Mouse (Mus musculus): Measurements from ENCODE around the gene Afmid. TPM values are rescaled to one million over a fixed set of nuclear protein-coding genes. Genes with fewer than 3 reads are reported as not detected.

The Afmid gene
- total and polyA plus RNA-seq, 3 experiments = 5.0 to 7.5 (median 7.3) TPM

DNA sequence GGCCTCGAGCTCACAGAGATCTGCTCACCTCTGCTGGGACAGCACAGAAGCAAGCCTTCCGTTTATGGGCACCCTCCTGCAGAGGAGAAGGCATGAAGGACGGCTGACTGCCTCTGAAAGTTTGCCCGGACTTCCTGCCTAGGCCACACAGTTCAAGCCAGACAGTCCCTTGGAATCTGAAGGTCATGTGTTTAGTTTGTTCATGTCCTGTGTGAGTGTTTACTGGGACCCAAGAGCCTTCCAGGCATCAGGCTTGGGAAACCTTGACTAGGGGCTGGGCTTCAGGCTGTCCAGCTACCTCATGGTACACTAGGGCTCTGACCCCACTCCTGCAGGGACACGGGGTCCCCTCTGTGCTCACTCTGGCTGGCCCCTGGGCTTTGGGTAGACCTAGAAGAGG lies 60.3 kb downstream of the Afmid start:
- no peak for TF ChIP-seq MAX (IDR thresholded peaks at IDR 0.05; ENCODE audit: low read length)
- TF ChIP-seq TCF12 (IDR thresholded peaks at IDR 0.05; ENCODE audit: low read depth, low read length) = no peak
- Histone ChIP-seq H3K9ac (ENCODE audit: insufficient read depth, low read depth) (no peak overlapping the region), H3K4me3 (replicated peaks in 1 of 3; ENCODE audit: low read depth in 2 of 3, low read length in 2 of 3, poor library complexity in 1 of 3) (no peak overlapping the region), H3K36me3 (replicated peaks in 1 of 2; ENCODE audit: control insufficient read depth in 1 of 2, insufficient read depth in 1 of 2, low read length in 1 of 2) (no peaks in the 10 kb centered on the region), H3K79me2 (replicated peaks; ENCODE audit: control insufficient read depth, extremely low read depth, insufficient read depth, poor library complexity, severe bottlenecking) (no peaks in the 10 kb centered on the region), H3K27ac (ENCODE audit: insufficient read depth, low read depth) (no peak overlapping the region), H3K4me1 (ENCODE audit: control insufficient read depth in 1 of 2, insufficient read depth in 2 of 2) (peaks cover 10 to 25% of the 10 kb centered on the region in 2 experiments), H3K9me3 (replicated peaks; ENCODE audit: low read length) (peaks cover 7% of the 10 kb centered on the region), H3K27me3 (replicated peaks) (peaks cover 92% of the 10 kb centered on the region), H3K4me2 (ENCODE audit: insufficient read depth, low read depth, poor library complexity, severe bottlenecking) (no peak overlapping the region)
- in situ Hi-C loops (cut with MboI; ENCODE audit: low pct_ligation_motif_present, low pct_unique_long_range_greater_than_20kb, low sequenced_read_pairs) (no loop called here), dilution Hi-C loops (cut with MboI; ENCODE audit: extremely low pct_ligation_motif_present, extremely low pct_unique_long_range_greater_than_20kb, low sequenced_read_pairs) (no loop called here)
- no peak for DNase-seq (ENCODE audit: extremely low read depth)

DNA sequence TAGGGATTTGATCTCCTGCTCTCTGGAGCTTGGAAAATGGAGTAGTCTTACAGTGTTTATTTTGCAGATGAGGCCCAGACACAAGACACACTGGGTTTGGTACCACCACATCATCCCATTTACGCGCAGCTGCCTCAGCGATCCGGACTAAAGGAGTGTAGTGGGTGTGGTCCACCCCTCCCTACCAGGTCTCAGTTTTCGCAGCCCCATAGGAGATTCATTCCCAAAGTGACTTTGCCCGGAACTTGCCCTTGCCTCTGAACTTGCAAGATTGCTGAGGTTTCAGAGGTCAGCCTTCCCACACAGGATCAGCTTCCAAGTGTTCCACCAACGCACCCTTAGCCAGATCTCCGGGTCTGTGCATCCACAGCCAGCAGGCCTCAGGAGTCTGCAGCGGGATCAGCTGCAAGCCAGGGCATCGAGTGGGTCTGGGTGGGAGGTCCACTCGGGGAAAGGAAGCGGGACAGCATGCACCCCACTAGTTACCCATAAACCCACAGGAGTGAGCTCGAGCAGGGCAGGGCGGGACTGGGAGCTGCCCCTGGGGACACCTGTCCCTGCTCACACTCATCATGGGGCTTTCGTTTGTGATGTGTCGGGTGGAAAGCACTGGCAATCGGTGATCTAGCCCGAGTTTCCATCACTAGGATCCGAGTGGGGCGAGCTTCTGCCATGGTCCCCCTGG lies 62.6 kb downstream of the Afmid start:
- in situ Hi-C loops (cut with MboI; ENCODE audit: low pct_ligation_motif_present, low pct_unique_long_range_greater_than_20kb, low sequenced_read_pairs) = no loop called here
- Histone ChIP-seq H3K4me2 (ENCODE audit: insufficient read depth, low read depth, poor library complexity, severe bottlenecking) (no peak overlapping the region), H3K27ac (ENCODE audit: insufficient read depth, low read depth) (no peak overlapping the region), H3K36me3 (replicated peaks in 1 of 2; ENCODE audit: control insufficient read depth in 1 of 2, insufficient read depth in 1 of 2, low read length in 1 of 2) (no peaks in the 10 kb centered on the region), H3K27me3 (replicated peaks) (peaks cover 91% of the 10 kb centered on the region), H3K79me2 (replicated peaks; ENCODE audit: control insufficient read depth, extremely low read depth, insufficient read depth, poor library complexity, severe bottlenecking) (no peaks in the 10 kb centered on the region), H3K4me3 (replicated peaks in 1 of 3; ENCODE audit: low read depth in 2 of 3, low read length in 2 of 3, poor library complexity in 1 of 3) (no peak overlapping the region), H3K4me1 (ENCODE audit: control insufficient read depth in 1 of 2, insufficient read depth in 2 of 2) (peaks cover 8 to 15% of the 10 kb centered on the region in 2 experiments), H3K9me3 (replicated peaks; ENCODE audit: low read length) (peaks cover 7% of the 10 kb centered on the region), H3K9ac (ENCODE audit: insufficient read depth, low read depth) (no peak overlapping the region)
- TF ChIP-seq TCF12 (IDR thresholded peaks at IDR 0.05; ENCODE audit: low read depth, low read length) (no peak), EP300 (IDR thresholded peaks at IDR 0.05; ENCODE audit: low read length) (no peak), E2F4 (IDR thresholded peaks at IDR 0.05; ENCODE audit: insufficient replicate concordance, low read depth, low read length) (no peak)
- dilution Hi-C loops (cut with MboI; ENCODE audit: extremely low pct_ligation_motif_present, extremely low pct_unique_long_range_greater_than_20kb, low sequenced_read_pairs) = no loop called here
- DNase-seq (ENCODE audit: extremely low read depth) = no peak

DNA sequence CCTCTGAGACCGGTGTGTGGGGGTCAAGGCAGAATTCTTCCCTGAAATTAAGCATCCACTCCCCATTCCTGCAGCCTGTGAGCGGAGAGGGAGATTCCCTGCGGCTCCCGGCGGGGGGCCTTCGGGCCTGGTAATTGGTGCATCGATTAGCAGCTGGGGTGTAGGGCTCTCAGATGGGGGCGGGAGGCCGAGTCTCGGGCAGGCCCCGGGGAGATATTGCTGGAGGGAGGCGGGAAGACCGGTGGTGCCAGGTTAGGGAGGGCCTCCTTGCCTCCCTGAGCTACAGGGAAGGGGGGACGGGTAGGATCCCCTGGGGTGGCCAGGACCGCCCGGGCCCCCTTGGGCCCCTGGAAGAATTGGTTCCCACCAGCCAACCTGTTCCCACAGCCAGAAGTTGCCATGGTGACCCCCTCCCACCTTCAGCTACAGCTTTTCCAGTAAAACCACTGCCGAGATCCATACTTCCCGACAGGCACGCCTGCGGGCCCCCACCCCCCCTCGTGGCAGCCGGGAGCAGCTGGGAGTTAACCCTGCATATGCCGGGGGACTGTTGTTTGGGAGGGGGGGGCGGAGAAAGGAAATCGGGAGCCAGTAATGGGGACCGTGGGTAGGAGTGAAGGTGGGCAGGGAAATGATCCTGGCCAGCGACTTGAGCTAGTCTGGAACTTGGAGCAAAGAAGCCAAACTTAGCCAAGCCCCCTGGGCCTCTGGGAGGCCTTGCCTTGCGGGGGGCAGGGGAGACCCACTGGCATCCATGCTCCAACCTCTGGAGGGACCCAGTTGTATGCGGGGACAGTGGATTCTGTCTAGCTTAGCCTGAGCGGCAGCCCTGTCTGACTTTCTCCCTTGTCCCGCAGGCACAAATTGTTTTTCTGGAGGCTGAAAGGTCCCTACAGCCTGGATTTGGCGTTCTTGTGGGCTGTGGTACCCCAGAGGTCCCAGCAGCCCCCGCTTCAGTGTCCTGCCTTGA lies 63.4 kb downstream of the Afmid start:
- Histone ChIP-seq H3K27me3 (replicated peaks) (peaks cover 91% of the 10 kb centered on the region), H3K27ac (ENCODE audit: insufficient read depth, low read depth) (no peak overlapping the region), H3K4me1 (ENCODE audit: control insufficient read depth in 1 of 2, insufficient read depth in 2 of 2) (peaks cover 5 to 11% of the 10 kb centered on the region in 2 experiments; a peak in 3 of 4 replicates), H3K36me3 (replicated peaks in 1 of 2; ENCODE audit: control insufficient read depth in 1 of 2, insufficient read depth in 1 of 2, low read length in 1 of 2) (no peaks in the 10 kb centered on the region), H3K9me3 (replicated peaks; ENCODE audit: low read length) (peaks cover 7% of the 10 kb centered on the region), H3K4me3 (replicated peaks in 1 of 3; ENCODE audit: low read depth in 2 of 3, low read length in 2 of 3, poor library complexity in 1 of 3) (no peak overlapping the region), H3K9ac (ENCODE audit: insufficient read depth, low read depth) (no peak overlapping the region), H3K4me2 (ENCODE audit: insufficient read depth, low read depth, poor library complexity, severe bottlenecking) (no peak overlapping the region), H3K79me2 (replicated peaks; ENCODE audit: control insufficient read depth, extremely low read depth, insufficient read depth, poor library complexity, severe bottlenecking) (no peaks in the 10 kb centered on the region)
- in situ Hi-C loops (cut with MboI; ENCODE audit: low pct_ligation_motif_present, low pct_unique_long_range_greater_than_20kb, low sequenced_read_pairs) = no loop called here
- DNase-seq (ENCODE audit: extremely low read depth) = no peak
- TF ChIP-seq CHD1 (IDR thresholded peaks at IDR 0.05; ENCODE audit: low read depth, low read length) (no peak), POLR2AphosphoS2 (IDR thresholded peaks at IDR 0.05; ENCODE audit: low read depth, low read length) (no peak), E2F4 (IDR thresholded peaks at IDR 0.05; ENCODE audit: insufficient replicate concordance, low read depth, low read length) (no peak), HCFC1 (IDR thresholded peaks at IDR 0.05; ENCODE audit: low read depth, low read length) (no peak), BHLHE40 (IDR thresholded peaks at IDR 0.05; ENCODE audit: low read depth, low read length) (no peak), CTCF (conservative IDR thresholded peaks at IDR 0.05 in 1 of 2, IDR thresholded peaks at IDR 0.05 in 1 of 2; ENCODE audit: low read depth in 2 of 2, low read length in 2 of 2) (no peak), ZNF384 (IDR thresholded peaks at IDR 0.05; ENCODE audit: low read depth, low read length) (no peak), RAD21 (IDR thresholded peaks at IDR 0.05; ENCODE audit: low read depth, low read length) (no peak), MYC (IDR thresholded peaks at IDR 0.05; ENCODE audit: low read depth, low read length) (no peak), MAX (IDR thresholded peaks at IDR 0.05; ENCODE audit: low read length) (no peak)
- dilution Hi-C loops (cut with MboI; ENCODE audit: extremely low pct_ligation_motif_present, extremely low pct_unique_long_range_greater_than_20kb, low sequenced_read_pairs) = no loop called here
